In the genomic region with DNA sequence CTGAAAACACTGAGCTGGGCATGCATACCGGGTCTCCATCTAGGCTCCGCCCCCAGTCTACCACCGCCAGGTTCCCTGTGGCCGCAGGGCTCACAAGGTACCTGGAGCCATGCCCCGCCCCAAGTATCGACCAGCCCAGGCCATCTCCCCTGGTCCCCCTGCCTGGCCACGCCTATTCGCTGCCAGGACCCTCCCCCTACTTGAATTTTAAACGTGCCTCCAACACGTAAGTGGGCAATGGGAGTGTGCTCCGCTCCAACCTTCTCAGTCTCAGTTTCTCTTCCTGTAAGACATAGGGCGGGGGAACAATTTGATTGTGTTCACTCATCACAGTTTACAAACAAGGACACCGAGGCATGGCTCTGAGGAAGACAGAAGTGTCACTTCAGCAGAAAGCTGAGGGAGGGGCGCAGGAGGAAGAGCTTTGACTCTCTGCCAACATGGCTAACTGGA, we compare ENCODE assay signal across 8 mouse cellular contexts. TPM values are rescaled to one million over a fixed set of nuclear protein-coding genes. Genes with fewer than 3 reads are reported as not detected.
DNase-seq lines count a peak whose midpoint lies in the region; TF ChIP-seq lines count a peak whose summit lies in the region.

A gene (minus strand): TSS at position 116 of the 453 bp plus-strand sequence.

- peak within 1 kb of the TSS; percentile 90 for H3K4me3 ChIP-seq in thymus, adult 2 months (ENCODE audit: control insufficient read depth, insufficient read depth, low read length)
- peak within 1 kb of the TSS; percentile 78 for H3K4me3 ChIP-seq in forebrain, embryonic 10.5 days

- no peaks in the 10 kb centered on the region for H3K27me3 ChIP-seq in thymus, adult 2 months (ENCODE audit: control insufficient read depth, insufficient read depth, low read length)
- H3K27me3 ChIP-seq in forebrain, embryonic 10.5 days (ENCODE audit: poor library complexity, severe bottlenecking): no peaks in the 10 kb centered on the region

- DNase-seq in thymus, adult 2 months: peak; percentile 33
- DNase-seq in thymus, postnatal 10 days (ENCODE audit: low spot score in 2 of 2): no peak
- DNase-seq in forebrain, embryonic 10.5 days (ENCODE audit: extremely low spot score, low spot score): no peak
- DNase-seq in heart, postnatal 4 days: no peak
- no peak for DNase-seq in layer of hippocampus, postnatal 36 days
- peak; percentile 42 to 77 for DNase-seq in lung, postnatal 4 days
- DNase-seq in testis, postnatal 10 days (ENCODE audit: low spot score): peak; percentile 67
- DNase-seq in T-cell, adult 2 months (ENCODE audit: low spot score): no peak

- H3K9me3 ChIP-seq in forebrain, embryonic 10.5 days: no peaks in the 10 kb centered on the region

- no peaks in the 10 kb centered on the region for H3K36me3 ChIP-seq in thymus, adult 2 months (ENCODE audit: control insufficient read depth, insufficient read depth, low read length)
- H3K36me3 ChIP-seq in forebrain, embryonic 10.5 days (replicated peaks): peaks cover 12% of the 10 kb centered on the region

- H3K27ac ChIP-seq in thymus, adult 2 months (ENCODE audit: control insufficient read depth, insufficient read depth, low read length): no peak within 1 kb of the TSS
- H3K27ac ChIP-seq in forebrain, embryonic 10.5 days: peak within 1 kb of the TSS; percentile 89

- TF ChIP-seq CTCF in thymus, adult 2 months (IDR thresholded peaks at IDR 0.05; ENCODE audit: borderline replicate concordance, control insufficient read depth, extremely low read depth, insufficient read depth, low read length, poor library complexity): no peak

- 10% methylated on average over 14 of the region's 14 CpGs for WGBS in thymus, adult 2 months
- 2% methylated on average over 14 of the region's 14 CpGs for WGBS in forebrain, embryonic 10.5 days

- peaks cover 15% of the 10 kb centered on the region for H3K4me1 ChIP-seq in thymus, adult 2 months (replicated peaks; ENCODE audit: control insufficient read depth, insufficient read depth, low read length)
- H3K4me1 ChIP-seq in forebrain, embryonic 10.5 days: peaks cover 65% of the 10 kb centered on the region

- no peak for TF ChIP-seq POLR2A in thymus, adult 2 months (IDR thresholded peaks at IDR 0.05; ENCODE audit: control insufficient read depth, extremely low read depth, insufficient read depth, low read length, poor library complexity)

RNA-seq across cellular contexts. Expression of the gene that starts here (rescaled TPM):
- 40.7 and 41.9 TPM in 2 replicates for polyA plus RNA-seq in thymus, adult 2 months (2012; rRNA removed)
- 40.5 and 49.3 TPM in 2 replicates for polyA plus RNA-seq in forebrain, embryonic 10.5 days (2016; fragmentation: Nextera tagmentation; extraction: Ambion mirVana)
- 10 to 100 TPM; 32.2 to 38.4 TPM for total RNA-seq in heart, postnatal 4 days (2021)
- total RNA-seq in layer of hippocampus, postnatal 36 days (2021): 10 to 100 TPM; 23.1 TPM

Comparison
In these comparisons a context has a peak if more than half of its experiments do, and no peak if none do; other contexts are left out.
1. DNase-seq: peak in thymus, adult 2 months (single experiment), lung, postnatal 4 days (2 of 2) and testis, postnatal 10 days (single experiment); none in thymus, postnatal 10 days (0 of 2), forebrain, embryonic 10.5 days (single experiment), heart, postnatal 4 days (single experiment), layer of hippocampus, postnatal 36 days (0 of 2) and T-cell, adult 2 months (single experiment).